Mouse (Mus musculus): ENCODE results near the gene Lmbr1l.

GRCm38 (mm10) chr15:98948857-98949606 is 31.0 kb upstream of the Lmbr1l start:
- no peak for TF ChIP-seq POLR2A (IDR thresholded peaks at IDR 0.05; ENCODE audit: insufficient read depth, low read depth, low read length)
- no peak for TF ChIP-seq CTCF (IDR thresholded peaks at IDR 0.05; ENCODE audit: insufficient read depth, low read depth, low read length)
